Mouse (Mus musculus): ENCODE measurements at regions not wholly inside any gene's neighbourhood (a gene's known extent, or its start where the extent isn't known, plus 50 kb on each side); places are given as distances from the start of the nearest gene placed in this dataset.

DNA sequence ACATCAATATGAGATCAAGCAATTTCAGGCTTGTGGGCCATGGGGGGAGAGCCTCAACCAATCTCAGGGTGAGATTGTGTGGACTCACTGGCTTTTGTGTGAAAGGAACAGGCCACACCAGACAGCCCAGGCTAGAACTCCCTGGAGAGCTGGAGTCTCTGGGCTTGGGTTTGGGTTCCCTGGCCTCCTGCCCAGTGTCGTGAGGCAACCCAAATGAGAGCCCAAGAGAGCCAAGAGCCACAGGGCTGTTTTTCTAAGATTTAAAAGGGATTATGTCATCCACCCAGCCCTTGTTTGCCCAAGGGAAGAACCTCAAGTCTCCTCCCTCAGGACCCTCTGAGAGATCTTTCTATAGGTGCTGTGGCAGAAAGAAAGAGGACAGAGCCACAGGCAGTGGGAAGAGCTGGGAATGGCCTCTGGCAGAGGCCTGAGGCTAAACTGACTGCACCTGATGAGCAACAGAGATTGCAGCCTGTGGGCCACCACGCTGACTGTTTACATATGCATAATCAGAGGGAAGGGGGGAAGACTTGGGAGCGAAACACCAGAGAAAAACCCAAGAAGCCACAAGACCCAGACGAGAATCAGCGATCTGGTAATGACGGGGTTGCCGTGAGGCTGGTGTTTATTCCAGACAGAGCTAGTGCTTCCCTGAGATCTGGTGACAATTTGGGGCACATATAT lies 92.1 kb downstream of the Bcl2l11 start:
- Histone ChIP-seq H3K4me2 (no peak overlapping the region), H3K27ac (ENCODE audit: poor library complexity, severe bottlenecking) (no peak overlapping the region), H3K9ac (no peak overlapping the region), H3K27me3 (replicated peaks) (no peaks in the 10 kb centered on the region), H3K4me1 (replicated peaks) (peaks cover 14% of the 10 kb centered on the region; the same call in 1 of the 2 replicates), H3K36me3 (no peaks in the 10 kb centered on the region), H3K4me3 (no peak overlapping the region), H3K9me3 (replicated peaks) (peaks cover 7% of the 10 kb centered on the region)
- 55% methylated on average over 7 of the region's 7 CpGs for WGBS
- no peak for ATAC-seq (ENCODE audit: insufficient number of reproducible peaks, low FRiP score)

DNA sequence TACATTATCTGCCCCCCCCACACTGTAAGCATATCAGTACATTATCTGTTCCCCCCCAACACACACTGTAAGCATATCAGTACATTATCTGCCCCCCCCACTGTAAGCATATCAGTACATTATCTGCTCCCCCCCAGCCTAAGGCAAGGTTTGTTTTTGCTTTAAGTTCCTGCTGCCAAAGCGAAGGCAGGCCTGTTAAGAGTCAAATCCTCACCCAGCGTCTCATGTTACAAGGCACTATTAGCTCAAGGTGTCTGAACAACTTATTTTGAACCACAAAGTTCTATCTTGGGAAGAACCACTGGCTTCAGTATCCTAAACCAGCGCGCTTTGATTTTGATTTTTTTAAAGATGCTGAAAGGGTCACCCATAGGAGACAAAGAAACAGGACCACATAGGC lies 93.1 kb downstream of the Bcl2l11 start:
- no peak for ATAC-seq (ENCODE audit: insufficient number of reproducible peaks, low FRiP score)

GRCm38 (mm10) chr2:128221055-128221454 lies 95.2 kb downstream of the Bcl2l11 start:
- Histone ChIP-seq H3K27ac (ENCODE audit: poor library complexity, severe bottlenecking) (no peak overlapping the region), H3K9ac (no peak overlapping the region), H3K36me3 (no peaks in the 10 kb centered on the region), H3K9me3 (replicated peaks) (peaks cover 7% of the 10 kb centered on the region), H3K27me3 (replicated peaks) (no peaks in the 10 kb centered on the region), H3K4me1 (replicated peaks) (peaks cover 14% of the 10 kb centered on the region; the same call in 1 of the 2 replicates), H3K4me2 (no peak overlapping the region), H3K4me3 (no peak overlapping the region)
- WGBS: 59% methylated on average over 1 of the region's 1 CpGs
- no peak for ATAC-seq (ENCODE audit: insufficient number of reproducible peaks, low FRiP score)

More for the DNA sequence above, 93.1 kb downstream of the Bcl2l11 start:
- Histone ChIP-seq H3K4me1 (replicated peaks) (peaks cover 14% of the 10 kb centered on the region; the same call in 1 of the 2 replicates), H3K27ac (ENCODE audit: poor library complexity, severe bottlenecking) (no peak overlapping the region), H3K9me3 (replicated peaks) (peaks cover 7% of the 10 kb centered on the region), H3K36me3 (no peaks in the 10 kb centered on the region), H3K4me3 (no peak overlapping the region), H3K4me2 (no peak overlapping the region), H3K9ac (no peak overlapping the region), H3K27me3 (replicated peaks) (no peaks in the 10 kb centered on the region)
- 54% methylated on average over 4 of the region's 4 CpGs for WGBS

DNA sequence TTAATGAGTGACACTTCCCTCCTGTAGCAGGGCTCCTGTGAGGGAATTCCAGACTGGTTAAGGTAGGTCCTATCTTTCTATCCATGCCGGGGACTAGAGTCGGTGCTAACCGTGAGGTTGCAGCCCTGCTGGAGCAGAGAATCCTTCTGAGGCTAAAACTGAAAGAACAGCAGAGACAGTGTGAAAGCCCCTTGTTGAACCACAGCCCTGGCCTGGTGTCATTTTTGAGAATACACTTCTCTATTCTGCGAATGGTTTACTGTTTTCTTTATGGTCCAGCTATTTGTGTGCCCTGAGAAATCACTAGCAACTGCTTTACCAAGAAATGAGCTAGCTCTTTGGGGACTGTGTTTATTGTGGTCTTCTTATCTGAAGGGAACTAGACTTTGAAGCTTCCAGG lies 95.8 kb downstream of the Bcl2l11 start:
- no peak overlapping the region for H3K27ac ChIP-seq (ENCODE audit: poor library complexity, severe bottlenecking)
- no peak overlapping the region for H3K4me2 ChIP-seq
- H3K27me3 ChIP-seq (replicated peaks): no peaks in the 10 kb centered on the region
- ATAC-seq (ENCODE audit: insufficient number of reproducible peaks, low FRiP score): no peak
- H3K36me3 ChIP-seq: no peaks in the 10 kb centered on the region
- no peak overlapping the region for H3K9ac ChIP-seq
- H3K9me3 ChIP-seq (replicated peaks): peaks cover 7% of the 10 kb centered on the region
- whole genome bisulfite sequencing: 69% methylated on average over 4 of the region's 4 CpGs
- peaks cover 14% of the 10 kb centered on the region; the same call in 1 of the 2 replicates for H3K4me1 ChIP-seq (replicated peaks)
- no peak overlapping the region for H3K4me3 ChIP-seq

DNA sequence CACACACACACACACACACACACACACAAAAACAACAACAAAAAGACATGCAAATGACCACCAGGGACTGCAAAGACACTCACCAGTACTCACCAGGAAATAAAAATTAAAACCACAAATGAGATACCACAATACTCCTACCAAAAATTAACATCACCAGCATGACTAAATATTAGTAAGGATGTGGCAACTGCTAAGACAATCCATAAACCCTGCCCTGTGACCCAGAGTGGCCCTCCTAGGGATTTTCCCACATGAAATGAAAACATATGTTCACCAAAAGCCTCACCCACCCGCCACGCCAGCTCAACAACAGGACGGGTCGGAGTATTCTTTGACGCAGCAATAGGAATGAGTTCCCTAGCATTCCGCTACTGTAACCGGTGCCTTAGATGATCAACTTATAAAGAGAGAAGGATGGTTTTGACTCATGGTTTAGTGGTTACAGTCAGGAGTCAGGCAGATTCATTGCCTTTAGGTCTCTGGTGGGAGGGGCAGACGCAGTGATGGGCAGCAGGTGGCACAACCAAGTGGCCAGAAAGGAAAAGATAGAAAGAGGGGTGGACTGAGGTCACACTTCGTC lies 100.7 kb downstream of the Bcl2l11 start:
- H3K36me3 ChIP-seq: no peaks in the 10 kb centered on the region
- no peak for ATAC-seq (ENCODE audit: insufficient number of reproducible peaks, low FRiP score)
- 89% methylated on average over 9 of the region's 9 CpGs for WGBS

DNA sequence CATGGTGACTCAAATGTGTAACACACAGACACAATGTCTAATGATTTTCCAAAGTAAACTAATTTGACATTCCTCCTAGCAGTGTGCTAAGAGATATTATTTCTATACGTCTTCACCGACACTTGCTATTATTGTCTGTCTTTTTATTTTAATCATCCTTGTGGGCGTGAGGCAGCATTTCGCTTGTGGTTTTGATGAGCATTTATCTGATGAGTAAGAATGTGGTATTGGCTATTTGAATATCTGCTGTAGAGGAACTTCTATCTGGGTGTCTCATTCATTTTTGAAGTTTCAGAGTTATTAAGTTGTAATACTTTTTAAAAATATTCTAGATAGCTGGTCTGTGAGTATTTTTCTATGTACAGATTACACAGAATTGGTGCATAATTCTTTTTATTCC lies 103.9 kb downstream of the Bcl2l11 start:
- no peak overlapping the region for H3K4me3 ChIP-seq

More for the DNA sequence above, 100.7 kb downstream of the Bcl2l11 start:
- H3K4me3 ChIP-seq: no peak overlapping the region
- H3K4me2 ChIP-seq: no peak overlapping the region
- no peaks in the 10 kb centered on the region for H3K9me3 ChIP-seq (replicated peaks)
- no peaks in the 10 kb centered on the region for H3K4me1 ChIP-seq (replicated peaks)
- no peaks in the 10 kb centered on the region for H3K27me3 ChIP-seq (replicated peaks)
- no peak overlapping the region for H3K9ac ChIP-seq
- no peak overlapping the region for H3K27ac ChIP-seq (ENCODE audit: poor library complexity, severe bottlenecking)

GRCm38 (mm10) chr2:128230921-128231320 lies 105.1 kb downstream of the Bcl2l11 start:
- Histone ChIP-seq H3K36me3 (no peaks in the 10 kb centered on the region), H3K4me1 (replicated peaks) (peaks cover 14% of the 10 kb centered on the region), H3K4me3 (no peak overlapping the region), H3K27ac (ENCODE audit: poor library complexity, severe bottlenecking) (no peak overlapping the region), H3K9me3 (replicated peaks) (no peaks in the 10 kb centered on the region), H3K4me2 (no peak overlapping the region), H3K9ac (no peak overlapping the region), H3K27me3 (replicated peaks) (no peaks in the 10 kb centered on the region)
- 83% methylated on average over 4 of the region's 4 CpGs for WGBS
- ATAC-seq (ENCODE audit: insufficient number of reproducible peaks, low FRiP score): no peak

More for the DNA sequence above, 103.9 kb downstream of the Bcl2l11 start:
- H3K9ac ChIP-seq: no peak overlapping the region
- no peak overlapping the region for H3K27ac ChIP-seq (ENCODE audit: poor library complexity, severe bottlenecking)
- 88% methylated on average over 4 of the region's 4 CpGs for WGBS
- H3K9me3 ChIP-seq (replicated peaks): no peaks in the 10 kb centered on the region
- H3K27me3 ChIP-seq (replicated peaks): no peaks in the 10 kb centered on the region
- peaks cover 14% of the 10 kb centered on the region for H3K4me1 ChIP-seq (replicated peaks)
- H3K4me2 ChIP-seq: no peak overlapping the region
- ATAC-seq (ENCODE audit: insufficient number of reproducible peaks, low FRiP score): no peak
- no peaks in the 10 kb centered on the region for H3K36me3 ChIP-seq

GRCm38 (mm10) chr2:128231338-128231737 lies 105.5 kb downstream of the Bcl2l11 start:
- WGBS: 80% methylated on average over 3 of the region's 3 CpGs
- Histone ChIP-seq H3K4me3 (no peak overlapping the region), H3K4me1 (replicated peaks) (peaks cover 14% of the 10 kb centered on the region), H3K9me3 (replicated peaks) (no peaks in the 10 kb centered on the region), H3K9ac (no peak overlapping the region), H3K27ac (ENCODE audit: poor library complexity, severe bottlenecking) (no peak overlapping the region), H3K4me2 (no peak overlapping the region), H3K27me3 (replicated peaks) (no peaks in the 10 kb centered on the region), H3K36me3 (no peaks in the 10 kb centered on the region)
- no peak for ATAC-seq (ENCODE audit: insufficient number of reproducible peaks, low FRiP score)

DNA sequence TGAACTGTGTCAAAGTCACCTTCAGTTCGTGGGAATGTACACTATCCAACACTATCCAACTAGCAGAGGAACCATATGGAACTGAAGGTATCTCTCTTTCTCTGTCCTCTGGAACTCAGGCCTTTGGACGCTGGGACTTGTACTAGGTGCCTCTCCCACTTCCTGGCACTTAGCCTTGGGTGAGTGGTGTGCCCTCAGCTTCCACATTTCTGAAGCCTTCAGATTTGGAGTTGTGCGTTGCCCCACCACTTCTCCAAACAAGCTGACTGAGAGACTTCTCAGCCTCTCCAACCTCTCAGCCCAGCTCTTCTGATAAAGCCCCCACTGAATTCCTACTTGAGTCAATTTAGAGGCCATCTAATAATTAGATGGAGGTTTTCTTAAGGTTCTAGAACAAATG lies 106.2 kb downstream of the Bcl2l11 start:
- Histone ChIP-seq H3K27me3 (replicated peaks) (no peaks in the 10 kb centered on the region), H3K4me3 (no peak overlapping the region), H3K4me2 (no peak overlapping the region), H3K36me3 (no peaks in the 10 kb centered on the region), H3K27ac (ENCODE audit: poor library complexity, severe bottlenecking) (no peak overlapping the region), H3K9me3 (replicated peaks) (no peaks in the 10 kb centered on the region), H3K4me1 (replicated peaks) (peaks cover 14% of the 10 kb centered on the region), H3K9ac (no peak overlapping the region)
- 55% methylated on average over 3 of the region's 3 CpGs for WGBS
- no peak for ATAC-seq (ENCODE audit: insufficient number of reproducible peaks, low FRiP score)

GRCm38 (mm10) chr2:128235127-128235526 lies 109.3 kb downstream of the Bcl2l11 start:
- Histone ChIP-seq H3K4me3 (no peak overlapping the region), H3K9ac (no peak overlapping the region), H3K4me2 (no peak overlapping the region), H3K4me1 (replicated peaks) (peaks cover 15% of the 10 kb centered on the region), H3K27ac (ENCODE audit: poor library complexity, severe bottlenecking) (no peak overlapping the region), H3K27me3 (replicated peaks) (no peaks in the 10 kb centered on the region), H3K36me3 (no peaks in the 10 kb centered on the region), H3K9me3 (replicated peaks) (no peaks in the 10 kb centered on the region)
- no peak for ATAC-seq (ENCODE audit: insufficient number of reproducible peaks, low FRiP score)
- 67% methylated on average over 8 of the region's 8 CpGs for WGBS

- ATAC-seq (ENCODE audit: insufficient number of reproducible peaks, low FRiP score): no peak
- Histone ChIP-seq H3K4me3 (no peak overlapping the region), H3K36me3 (no peaks in the 10 kb centered on the region), H3K27me3 (replicated peaks) (no peaks in the 10 kb centered on the region), H3K4me2 (no peak overlapping the region), H3K4me1 (replicated peaks) (peaks cover 13% of the 10 kb centered on the region), H3K27ac (ENCODE audit: poor library complexity, severe bottlenecking) (no peak overlapping the region), H3K9me3 (replicated peaks) (no peaks in the 10 kb centered on the region), H3K9ac (no peak overlapping the region)
- WGBS: 75% methylated on average over 4 of the region's 4 CpGs
Measured at GRCm38 (mm10) chr2:128239451-128239850, 113.6 kb downstream of the Bcl2l11 start.
